Mouse (Mus musculus) bone marrow, adult 2 months (tissue): ENCODE data around the gene Tdgf1. TPM values are rescaled to one million over a fixed set of nuclear protein-coding genes. Genes with fewer than 3 reads are reported as not detected.

Experiments
- H3K27ac ChIP-seq: fragments of 200-500 bp; 2 replicates; pipeline ENCODE4 v1.5.1; 2012; ENCODE audit warnings: low read depth, mild to moderate bottlenecking, control low read depth, inconsistent platforms, low read length; ENCODE audit not compliant: control insufficient read depth, poor library complexity, insufficient read depth
- H3K4me1 ChIP-seq: fragments of 200-500 bp; 2 replicates; pipeline ENCODE4 v1.6.1; 2011; ENCODE audit warnings: low read length; ENCODE audit not compliant: control insufficient read depth, insufficient read depth
- H3K4me3 ChIP-seq: fragments of 200-500 bp; replicated peaks from 2 replicates; pipeline ENCODE3; 2011; ENCODE audit warnings: mild to moderate bottlenecking, low read depth, low read length, control low read depth; ENCODE audit not compliant: control insufficient read depth
- CTCF ChIP-seq: fragments of 200-500 bp; IDR thresholded peaks from 2 replicates; pipeline ENCODE4 v1.5.1; 2011; ENCODE audit warnings: low read length, control low read depth; ENCODE audit not compliant: control insufficient read depth, insufficient read depth
- POLR2A ChIP-seq: fragments of 200-500 bp; IDR thresholded peaks from 2 replicates; pipeline ENCODE4 v1.6.1; 2011; ENCODE audit warnings: low read depth, mild to moderate bottlenecking, control low read depth, low read length, borderline replicate concordance; ENCODE audit not compliant: control insufficient read depth
- WGBS: fragments of 180-500 bp; shearing (Covaris S2); methylation state at CpG from one replicate; pipeline ENCODE4 v1.1.7; 2018; 5-methylcytosine and 5-hydroxymethylcytosine counted together
- polyA plus RNA-seq: library from polyadenylated mRNA; stranded (reverse); fragments of >200 nt; gene quantifications from 2 replicates; pipeline ENCODE4 v1.2.4, GENCODE M21; 2011; ENCODE audit warnings: low replicate concordance; ENCODE audit not compliant: missing spikeins, insufficient read depth, insufficient read length

The Tdgf1 gene
- polyA plus RNA-seq, 1 experiment = 46.1 TPM

DNA sequence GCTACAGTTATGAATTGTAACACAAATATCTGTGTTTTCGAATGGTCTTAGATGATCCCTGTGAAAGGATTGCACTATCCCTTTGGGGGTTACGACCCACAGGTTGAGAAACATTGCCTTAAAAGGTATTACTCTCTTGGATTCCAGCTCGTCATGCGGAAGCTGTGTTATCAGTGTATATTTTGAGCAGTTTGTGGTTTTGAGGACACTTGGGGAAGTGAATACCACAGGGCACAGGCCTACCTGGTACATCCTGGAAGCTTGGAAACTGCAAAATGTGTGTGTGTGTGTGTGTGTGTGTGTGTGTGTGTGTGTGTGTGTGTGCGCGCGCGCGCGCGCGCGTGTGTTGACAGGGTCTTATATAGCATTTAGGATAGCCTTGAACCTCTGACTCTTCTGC lies 5.9 kb upstream of the Tdgf1 start:
- H3K4me1 ChIP-seq = peaks cover 3% of the 10 kb centered on the region; the same call in 1 of the 2 replicates
- H3K27ac ChIP-seq = no peak overlapping the region
- TF ChIP-seq CTCF (no peak), POLR2A (no peak)
- 67% methylated on average over 13 of the region's 13 CpGs for whole genome bisulfite sequencing
- H3K4me3 ChIP-seq = no peak overlapping the region

DNA sequence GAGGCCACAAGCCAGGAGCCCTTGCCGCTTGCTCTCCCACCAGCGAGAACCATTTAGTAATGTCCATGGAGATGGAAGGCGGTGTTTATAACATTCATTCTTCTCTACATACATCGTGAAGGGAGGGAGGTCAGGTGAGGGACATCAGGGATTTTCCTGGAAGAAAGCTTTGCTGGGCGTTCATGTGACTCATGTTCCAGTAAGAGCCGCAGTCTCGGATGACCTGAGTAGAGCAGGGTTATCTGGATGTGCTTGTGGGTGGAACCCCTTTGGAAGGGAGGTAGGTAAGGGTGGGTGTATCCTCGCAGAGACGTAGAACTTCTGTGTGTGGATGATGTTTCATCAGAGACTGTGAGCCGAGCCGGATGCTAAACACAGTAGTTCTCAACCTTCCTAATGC lies 5.4 kb upstream of the Tdgf1 start, which contains the start of gene Lrrc2:
TSS of gene Lrrc2 (plus strand) at position 149 of the 400 bp plus-strand sequence.
- WGBS = 62% methylated on average over 11 of the region's 11 CpGs
- TF ChIP-seq CTCF (no peak), POLR2A (no peak)
- Histone ChIP-seq H3K4me1 (peaks cover 3% of the 10 kb centered on the region; the same call in 1 of the 2 replicates), H3K4me3 (no peak within 1 kb of the TSS), H3K27ac (0 out of 2 replicates have a peak within 1 kb of the TSS, but pooled peaks have one; percentile 5)

DNA sequence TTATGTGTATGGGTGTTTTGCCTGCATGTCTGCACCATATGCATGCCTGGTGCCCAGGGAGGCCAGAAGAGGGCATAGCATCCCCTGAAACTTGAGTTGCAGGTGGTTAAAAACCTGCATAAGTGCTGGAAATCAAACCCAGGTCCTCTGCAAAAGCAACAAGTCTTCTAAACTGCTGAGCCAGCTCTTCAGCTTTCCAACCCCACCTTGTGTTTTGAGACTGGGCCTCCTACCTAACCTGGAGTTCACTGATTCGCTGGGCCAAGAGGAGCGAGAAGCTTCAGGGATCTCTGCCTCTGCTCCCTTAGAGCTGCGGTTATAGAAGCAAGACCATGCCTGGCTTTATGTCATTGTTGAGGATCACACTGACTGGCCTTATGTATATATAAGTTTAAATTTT lies 4.2 kb upstream of the Tdgf1 start:
- Histone ChIP-seq H3K4me1 (peaks cover 3% of the 10 kb centered on the region; the same call in 1 of the 2 replicates), H3K27ac (no peak overlapping the region), H3K4me3 (no peak overlapping the region)
- 89% methylated on average over 3 of the region's 3 CpGs for WGBS
- TF ChIP-seq CTCF = no peak
- no peak for TF ChIP-seq POLR2A

DNA sequence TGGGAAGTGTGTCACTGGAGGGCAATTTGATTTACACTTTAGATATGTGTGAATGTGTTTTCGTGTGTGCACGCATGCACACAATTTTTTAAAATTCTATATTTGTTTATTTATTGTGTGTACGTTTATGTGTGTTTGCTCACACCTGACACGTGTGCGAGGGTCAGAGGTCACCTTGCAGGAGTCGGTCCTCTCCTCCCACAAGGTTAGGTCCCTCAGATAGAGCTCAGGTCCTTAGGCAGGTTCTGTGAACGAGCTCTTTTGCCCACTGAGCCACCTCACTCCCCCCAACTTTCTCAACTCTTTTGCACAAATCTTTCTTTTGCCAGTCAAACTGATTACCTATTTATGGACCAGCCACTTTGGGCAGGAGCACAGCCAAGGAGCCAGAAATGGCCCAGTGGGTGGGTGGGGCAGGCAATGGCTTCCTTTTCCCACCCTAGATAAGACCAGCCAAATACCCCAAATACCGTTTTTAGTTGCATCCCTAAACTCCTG lies 2.9 kb upstream of the Tdgf1 start:
- peaks cover 3% of the 10 kb centered on the region; the same call in 1 of the 2 replicates for H3K4me1 ChIP-seq
- TF ChIP-seq CTCF (no peak), POLR2A (no peak)
- H3K4me3 ChIP-seq = no peak overlapping the region
- 72% methylated on average over 8 of the region's 8 CpGs for WGBS
- H3K27ac ChIP-seq = no peak overlapping the region

DNA sequence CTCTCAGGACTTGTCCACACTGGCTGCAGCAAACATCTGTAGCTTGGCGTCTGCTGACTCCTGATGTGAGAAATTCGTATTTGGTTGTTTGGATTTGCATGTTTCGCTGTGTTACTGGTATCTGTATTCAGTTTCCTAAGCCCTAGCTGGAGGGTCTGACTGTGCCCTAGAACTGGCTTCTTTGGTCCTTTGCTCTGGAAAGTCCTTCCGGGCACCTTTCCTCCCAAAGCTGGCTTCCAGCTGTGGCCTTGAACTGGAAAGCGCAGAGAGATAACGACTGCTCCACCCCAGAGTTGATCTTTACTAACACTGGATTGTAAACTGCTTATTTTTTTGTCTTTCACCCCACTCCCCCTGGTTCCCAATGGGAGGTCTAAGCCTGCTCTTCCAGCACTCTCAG lies 1.9 kb upstream of the Tdgf1 start:
- no peak overlapping the region for H3K27ac ChIP-seq
- peaks cover 3% of the 10 kb centered on the region; the same call in 1 of the 2 replicates for H3K4me1 ChIP-seq
- TF ChIP-seq POLR2A (no peak), CTCF (no peak)
- no peak overlapping the region for H3K4me3 ChIP-seq
- WGBS = 90% methylated on average over 6 of the region's 6 CpGs

DNA sequence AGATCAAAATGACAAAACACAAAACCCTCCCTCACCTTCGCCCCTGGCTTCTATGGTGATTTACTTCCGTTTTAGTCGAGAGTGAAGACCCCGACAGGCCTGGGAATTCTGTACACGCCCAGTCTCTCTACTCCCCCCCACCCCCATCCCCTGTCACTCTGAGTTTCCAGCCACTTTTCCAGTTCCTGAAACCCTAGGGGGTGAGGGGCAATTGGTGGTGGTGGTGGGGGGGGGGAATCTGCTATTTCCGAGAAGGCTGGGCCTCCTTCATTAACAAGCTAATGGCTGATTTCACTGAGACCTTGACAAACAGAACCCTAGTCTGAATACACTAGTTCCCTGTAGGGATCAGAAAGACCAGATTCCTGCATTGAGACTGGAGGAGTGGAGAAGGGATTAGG lies 1.3 kb upstream of the Tdgf1 start:
- TF ChIP-seq CTCF = no peak
- TF ChIP-seq POLR2A = no peak
- Histone ChIP-seq H3K27ac (no peak overlapping the region), H3K4me3 (no peak overlapping the region), H3K4me1 (peaks cover 2% of the 10 kb centered on the region; the same call in 1 of the 2 replicates)
- WGBS = 73% methylated on average over 6 of the region's 6 CpGs

DNA sequence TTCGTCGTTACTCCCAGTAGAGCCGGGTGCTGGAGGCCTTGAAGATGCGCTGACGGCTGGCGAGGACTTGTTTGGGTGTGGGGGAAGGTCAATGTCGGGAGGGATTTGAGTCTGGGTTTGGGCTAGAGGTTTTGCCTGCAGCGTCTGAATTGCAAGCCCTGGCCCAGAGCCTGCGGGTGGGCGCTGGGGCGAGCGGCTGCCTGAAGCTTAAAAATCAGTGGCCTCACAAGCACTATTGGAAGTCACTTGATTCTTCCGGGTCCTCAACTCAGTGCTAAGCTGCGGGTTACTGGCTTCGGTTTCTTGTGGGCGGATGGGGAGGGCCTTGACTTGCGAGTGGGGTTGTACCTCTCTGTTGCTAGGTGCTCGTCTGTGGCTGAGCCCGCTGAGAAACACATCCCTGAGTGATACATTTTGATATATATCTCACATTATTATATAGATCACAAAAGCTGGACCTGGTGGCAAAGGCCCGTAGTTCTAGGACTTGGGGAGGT lies 638 bp upstream of the Tdgf1 start:
- TF ChIP-seq POLR2A (no peak), CTCF (no peak)
- Histone ChIP-seq H3K27ac (no peak overlapping the region), H3K4me1 (no peaks in the 10 kb centered on the region; the same call in 1 of the 2 replicates), H3K4me3 (no peak overlapping the region)
- 32% methylated on average over 20 of the region's 20 CpGs for whole genome bisulfite sequencing

DNA sequence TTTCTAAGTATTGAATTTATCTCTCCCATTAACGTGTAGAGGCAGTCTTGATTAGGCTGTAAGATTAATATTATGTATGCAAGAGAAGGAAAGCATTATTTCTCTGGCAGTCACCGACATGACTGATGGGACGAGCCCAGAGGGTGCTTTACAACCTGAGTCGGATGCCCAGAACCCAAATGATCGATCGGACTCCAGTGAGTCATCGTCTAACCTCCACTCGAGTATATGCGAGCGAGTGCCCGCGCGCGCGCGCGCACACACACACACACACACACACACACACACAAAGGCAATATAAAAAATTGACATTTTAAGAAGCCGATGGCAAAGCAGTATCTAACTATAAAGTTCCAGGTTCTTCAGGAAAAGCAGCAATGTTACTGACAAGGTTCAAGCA lies 615 bp downstream of the Tdgf1 start:
- WGBS = 29% methylated on average over 18 of the region's 18 CpGs
- Histone ChIP-seq H3K4me1 (no peaks in the 10 kb centered on the region), H3K4me3 (no peak overlapping the region), H3K27ac (no peak overlapping the region)
- TF ChIP-seq POLR2A = no peak
- no peak for TF ChIP-seq CTCF
